Mouse (Mus musculus) intestine, postnatal 0 days (tissue): ENCODE results near the gene Lsm11. TPM values are rescaled to one million over a fixed set of nuclear protein-coding genes. Genes with fewer than 3 reads are reported as not detected.

Source experiments
- ATAC-seq: fragments of 200-750 bp; cut with Nextera tagmentation; 2 replicates; pipeline ENCODE4 v1.8.0; 2017; ENCODE audit warnings: mild to moderate bottlenecking, moderate TSS enrichment, moderate library complexity
- H3K27ac ChIP-seq: fragments of 300-500 bp; sonication (generic); 2 replicates; pipeline ENCODE4 v1.5.1; 2014; ENCODE audit warnings: mild to moderate bottlenecking, low read depth, low read length, moderate library complexity
- H3K27me3 ChIP-seq: fragments of 300-500 bp; sonication (generic); replicated peaks from 2 replicates; pipeline ENCODE4 v1.6.1; 2014; ENCODE audit warnings: low read length, mixed read lengths; ENCODE audit not compliant: control insufficient read depth, insufficient read depth
- H3K36me3 ChIP-seq: fragments of 300-500 bp; sonication (generic); 2 replicates; pipeline ENCODE4 v1.6.1; 2014; ENCODE audit warnings: mild to moderate bottlenecking, moderate library complexity; ENCODE audit not compliant: control insufficient read depth, insufficient read depth
- H3K4me1 ChIP-seq: fragments of 300-500 bp; sonication (generic); replicated peaks from 2 replicates; pipeline ENCODE4 v1.6.1; 2014; ENCODE audit warnings: antibody characterized with exemption, low read length, mixed read lengths; ENCODE audit not compliant: control insufficient read depth, insufficient read depth
- H3K4me2 ChIP-seq: fragments of 300-500 bp; sonication (generic); replicated peaks from 2 replicates; pipeline ENCODE4 v1.6.1; 2014; ENCODE audit warnings: low read depth, mild to moderate bottlenecking, moderate library complexity
- H3K4me3 ChIP-seq: fragments of 300-500 bp; sonication (generic); 2 replicates; pipeline ENCODE4 v1.5.1; 2014; ENCODE audit warnings: low read depth, low read length
- H3K9ac ChIP-seq: fragments of 300-500 bp; sonication (generic); 2 replicates; pipeline ENCODE4 v1.6.1; 2014; ENCODE audit warnings: mild to moderate bottlenecking, low read depth, low read length
- H3K9me3 ChIP-seq: fragments of 300-500 bp; sonication (generic); 2 replicates; pipeline ENCODE4 v1.6.1; 2016; ENCODE audit warnings: mixed run types; ENCODE audit not compliant: control insufficient read depth
- CTCF ChIP-seq: sonication (generic); IDR thresholded peaks from 2 replicates; pipeline ENCODE4 v1.5.1; 2016; ENCODE audit warnings: low read depth, mild to moderate bottlenecking, control low read depth, antibody characterized with exemption, moderate library complexity
- WGBS: fragments of 180-500 bp; shearing (Covaris S2); extraction: QIAGEN DNeasy Blood & Tissue Kit; methylation state at CpG from one replicate; pipeline ENCODE4 v1.1.7; 2014; 5-methylcytosine and 5-hydroxymethylcytosine counted together
- polyA plus RNA-seq: library from polyadenylated mRNA; unstranded; fragments of >200 nt; fragmentation: Nextera tagmentation; extraction: Ambion mirVana; gene quantifications from 2 replicates; pipeline ENCODE4 v1.2.1, GENCODE M21; 2015

Lsm11 gene
- 3.1 and 3.4 TPM in 2 replicates for polyA plus RNA-seq

- Histone ChIP-seq H3K27ac (no peak within 1 kb of the TSS), H3K9ac (peak within 1 kb of the TSS; percentile 79), H3K9me3 (no peaks in the 10 kb centered on the region), H3K4me1 (no peaks in the 10 kb centered on the region; the same call in 1 of the 2 replicates), H3K4me2 (peak within 1 kb of the TSS; percentile 96), H3K36me3 (peaks cover 3% of the 10 kb centered on the region; the same call in 1 of the 2 replicates), H3K27me3 (no peaks in the 10 kb centered on the region), H3K4me3 (peak within 1 kb of the TSS; percentile 87)
- ATAC-seq, result peak; percentile 91
- under 1% methylated on average over 55 of the region's 55 CpGs for WGBS
- peak; percentile 100 for TF ChIP-seq CTCF
Measured at GRCm38 (mm10) chr11:45944643-45945156, at the start of gene Lsm11. Lsm11 (minus strand) TSS chr11:45944935.

- 51% methylated on average over 13 of the region's 13 CpGs for WGBS
- no peak overlapping the region for H3K9ac ChIP-seq
- peak overlapping the region; percentile 51 for H3K4me2 ChIP-seq
- no peak overlapping the region for H3K27ac ChIP-seq
- H3K27me3 ChIP-seq, result no peaks in the 10 kb centered on the region
- H3K9me3 ChIP-seq, result no peaks in the 10 kb centered on the region
- no peaks in the 10 kb centered on the region for H3K4me1 ChIP-seq
- H3K4me3 ChIP-seq, result peak overlapping the region; percentile 13; the same call in 1 of the 2 replicates
- no peaks in the 10 kb centered on the region for H3K36me3 ChIP-seq
- ATAC-seq, result no peak
- TF ChIP-seq CTCF, result no peak
Measured at GRCm38 (mm10) chr11:45992087-45992486, 47.4 kb upstream of the Lsm11 start.

GRCm38 (mm10) chr11:45991604-45992003, 46.9 kb upstream of the Lsm11 start:
- Histone ChIP-seq H3K4me3 (peak overlapping the region; percentile 13; the same call in 1 of the 2 replicates), H3K27me3 (no peaks in the 10 kb centered on the region), H3K9me3 (no peaks in the 10 kb centered on the region), H3K4me2 (peak overlapping the region; percentile 51), H3K9ac (no peak overlapping the region), H3K4me1 (no peaks in the 10 kb centered on the region), H3K27ac (no peak overlapping the region), H3K36me3 (no peaks in the 10 kb centered on the region)
- no peak for ATAC-seq
- 10% methylated on average over 16 of the region's 16 CpGs for WGBS
- TF ChIP-seq CTCF, result no peak

GRCm38 (mm10) chr11:45980893-45981253, 36.1 kb upstream of the Lsm11 start:
- no peak for TF ChIP-seq CTCF
- Histone ChIP-seq H3K27ac (no peak overlapping the region), H3K4me3 (peak overlapping the region; percentile 51), H3K27me3 (no peaks in the 10 kb centered on the region), H3K4me1 (no peaks in the 10 kb centered on the region), H3K36me3 (no peaks in the 10 kb centered on the region), H3K9me3 (no peaks in the 10 kb centered on the region), H3K4me2 (peak overlapping the region; percentile 87), H3K9ac (peak overlapping the region; percentile 71)
- ATAC-seq, result peak; percentile 8; the same call in 1 of the 2 replicates
- 41% methylated on average over 19 of the region's 19 CpGs for WGBS

DNA sequence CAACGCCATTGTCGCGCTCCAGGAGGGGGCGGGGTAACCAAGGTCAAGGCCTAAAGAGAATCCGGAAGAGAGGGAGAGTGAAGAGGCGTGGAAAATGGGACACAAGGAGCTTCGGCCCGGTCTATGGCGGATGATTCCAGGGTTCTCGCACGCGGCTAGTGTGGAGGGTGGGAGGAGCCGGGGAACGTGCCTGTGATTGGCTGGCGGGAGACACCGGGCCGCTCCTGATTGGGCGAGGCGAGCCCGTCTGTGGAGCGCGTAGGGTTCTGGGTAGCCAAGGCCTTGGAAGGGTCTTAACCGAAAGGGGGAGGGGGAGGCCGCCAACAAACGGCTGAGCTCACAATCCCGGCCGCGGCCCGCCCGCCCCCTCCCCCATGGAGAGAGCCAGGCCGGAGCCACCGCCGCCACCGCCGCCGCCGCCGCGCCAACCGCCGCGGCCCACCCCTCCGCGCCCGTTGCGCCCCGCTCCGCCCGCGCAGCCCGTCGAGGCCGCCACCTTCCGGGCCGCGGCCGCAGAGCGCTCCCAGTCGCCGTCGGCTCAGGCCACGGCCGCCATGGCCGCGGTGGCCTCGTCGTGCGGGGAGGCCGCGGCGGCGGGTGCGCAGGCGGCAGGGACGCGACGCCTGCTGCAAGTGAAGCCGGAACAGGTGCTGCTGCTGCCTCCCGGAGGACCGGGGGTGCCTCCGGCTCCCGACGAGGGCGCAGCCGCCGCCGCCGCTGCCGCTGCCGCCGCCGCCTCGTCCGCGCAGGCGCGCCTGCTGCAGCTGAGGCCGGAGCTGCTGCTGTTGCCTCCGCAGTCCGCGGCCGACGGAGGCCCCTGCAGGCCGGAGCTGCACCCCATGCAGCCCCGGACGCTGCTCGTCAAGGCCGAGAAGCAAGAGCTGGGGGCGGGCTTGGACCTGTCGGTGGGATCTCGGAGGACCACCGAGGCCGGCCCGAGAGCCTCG, 35.5 kb upstream of the Lsm11 start, which contains the start of gene Sox30:
Sox30 (plus strand) TSS at position 365 of the 947 bp plus-strand sequence.
- H3K4me3 ChIP-seq, result peak within 1 kb of the TSS; percentile 51
- H3K36me3 ChIP-seq, result no peaks in the 10 kb centered on the region
- H3K27me3 ChIP-seq, result no peaks in the 10 kb centered on the region
- WGBS, result 10% methylated on average over 94 of the region's 115 CpGs
- peak within 1 kb of the TSS; percentile 71 for H3K9ac ChIP-seq
- peak within 1 kb of the TSS; percentile 60 for H3K27ac ChIP-seq
- ATAC-seq, result peak; percentile 76
- H3K4me2 ChIP-seq, result peak within 1 kb of the TSS; percentile 87
- TF ChIP-seq CTCF, result peak; percentile 15; the same call in 1 of the 2 replicates
- no peaks in the 10 kb centered on the region for H3K9me3 ChIP-seq
- H3K4me1 ChIP-seq, result no peaks in the 10 kb centered on the region

- ATAC-seq, result no peak
- Histone ChIP-seq H3K4me3 (no peak overlapping the region), H3K9ac (no peak overlapping the region), H3K36me3 (no peaks in the 10 kb centered on the region), H3K4me2 (no peak overlapping the region), H3K4me1 (no peaks in the 10 kb centered on the region), H3K9me3 (no peaks in the 10 kb centered on the region), H3K27ac (no peak overlapping the region), H3K27me3 (no peaks in the 10 kb centered on the region)
- WGBS, result 80% methylated on average over 3 of the region's 3 CpGs
- no peak for TF ChIP-seq CTCF
Measured at GRCm38 (mm10) chr11:45976061-45976460, 31.3 kb upstream of the Lsm11 start.
